Mouse (Mus musculus) liver, embryonic 14.5 days (tissue): Measurements from ENCODE around the gene Tnik.

Experiments
- CTCF ChIP-seq: IDR thresholded peaks from 2 replicates; pipeline ENCODE4 v1.5.1; 2016; ENCODE audit warnings: antibody characterized with exemption, low read depth, control low read depth
- EP300 ChIP-seq: IDR thresholded peaks from 2 replicates; pipeline ENCODE4 v1.6.1; 2016; ENCODE audit warnings: antibody characterized with exemption, low read depth

DNA sequence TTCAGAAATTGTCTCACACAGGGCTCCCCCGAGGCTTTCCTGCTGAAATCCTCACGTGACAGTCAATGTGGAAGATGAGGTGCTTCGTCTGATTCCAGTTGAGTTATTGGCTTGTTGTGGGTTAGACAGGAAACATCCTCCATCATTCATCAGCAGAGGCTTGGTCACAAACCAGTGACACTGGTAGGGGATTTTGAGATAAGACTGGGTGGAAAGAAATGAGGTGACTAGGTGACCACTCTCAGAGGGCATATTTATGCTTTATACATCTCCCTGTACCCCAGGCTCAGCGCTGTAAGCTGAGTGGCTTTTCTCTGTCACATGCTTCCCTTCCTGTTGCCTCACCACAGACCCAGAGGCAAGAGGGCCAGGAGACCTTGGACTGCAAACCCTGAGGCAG lies 184.9 kb downstream of the Tnik start:
- no peak for TF ChIP-seq CTCF
- TF ChIP-seq EP300 = no peak
